Mouse (Mus musculus) C2C12 (cell line): ENCODE measurements around the gene Phb2. TPM values are rescaled to one million over a fixed set of nuclear protein-coding genes. Genes with fewer than 3 reads are reported as not detected.

Experiments used
- H3K27me3 ChIP-seq: one replicate; pipeline ENCODE4 v1.6.1; 2011; ENCODE audit not compliant: control insufficient read depth, insufficient read depth, insufficient read length
- H3K36me3 ChIP-seq: one replicate; pipeline ENCODE4 v1.6.1; 2011; ENCODE audit not compliant: control insufficient read depth, insufficient read depth
- H3K4me3 ChIP-seq: one replicate; pipeline ENCODE4 v1.5.1; 2011; ENCODE audit warnings: mild to moderate bottlenecking, control low read depth; ENCODE audit not compliant: poor library complexity, insufficient read depth, severe bottlenecking
- H3K79me2 ChIP-seq: one replicate; pipeline ENCODE4 v1.6.1; 2011; ENCODE audit not compliant: control insufficient read depth, insufficient read depth
- H3K79me3 ChIP-seq: one replicate; pipeline ENCODE4 v1.6.1; 2011; ENCODE audit warnings: low read depth, control low read depth
- H3ac ChIP-seq: one replicate; pipeline ENCODE3; 2011; ENCODE audit warnings: low read depth; ENCODE audit not compliant: control insufficient read depth, insufficient read length
- CEBPB ChIP-seq: IDR thresholded peaks from one replicate; pipeline ENCODE4 v1.6.1; 2011; ENCODE audit warnings: low read depth, mild to moderate bottlenecking, control low read depth, moderate library complexity
- CTCF ChIP-seq: IDR thresholded peaks from one replicate; pipeline ENCODE4 v1.5.1; 2011; ENCODE audit not compliant: control insufficient read depth, insufficient read depth, insufficient read length
- FOSL1 ChIP-seq: IDR thresholded peaks from one replicate; pipeline ENCODE4 v1.8.0; 2011; ENCODE audit warnings: mild to moderate bottlenecking, low read length; ENCODE audit not compliant: poor library complexity, insufficient read depth, severe bottlenecking
- MAX ChIP-seq: IDR thresholded peaks from one replicate; pipeline ENCODE4 v1.6.1; 2011; ENCODE audit warnings: mild to moderate bottlenecking, control low read depth
- MYOD1 ChIP-seq: IDR thresholded peaks from one replicate; pipeline ENCODE4 v1.6.1; 2011; ENCODE audit warnings: low read depth; ENCODE audit not compliant: control insufficient read depth, insufficient read length
- MYOG ChIP-seq: IDR thresholded peaks from one replicate; pipeline ENCODE4 v1.6.1; 2011; ENCODE audit not compliant: control insufficient read depth, insufficient read length; ENCODE audit errors: extremely low read depth
- USF1 ChIP-seq: IDR thresholded peaks from one replicate; pipeline ENCODE4 v1.6.1; 2011; ENCODE audit warnings: low read depth, mild to moderate bottlenecking, control low read depth, moderate library complexity
- polyA plus RNA-seq: library from polyadenylated mRNA; unstranded; fragments of >200 nt; fragmentation: generic; extraction: Trizol; gene quantifications from one replicate; pipeline ENCODE4 v1.2.1, GENCODE M21; 2012; ENCODE audit warnings: missing spikeins

The Phb2 gene
- polyA plus RNA-seq, 1 experiment = 456 TPM

- Histone ChIP-seq H3K79me3 (peaks cover 64% of the 10 kb centered on the region), H3K27me3 (no peaks in the 10 kb centered on the region), H3ac (no peak overlapping the region), H3K4me3 (no peak overlapping the region), H3K79me2 (peaks cover 82% of the 10 kb centered on the region), H3K36me3 (peaks cover 52% of the 10 kb centered on the region)
- TF ChIP-seq MYOG (no peak), MYOD1 (no peak), CTCF (no peak), USF1 (no peak), MAX (no peak), CEBPB (no peak)
Measured at GRCm38 (mm10) chr6:124753861-124754260, 41.7 kb downstream of the Phb2 start.

GRCm38 (mm10) chr6:124755306-124755705 lies 43.2 kb downstream of the Phb2 start:
- peaks cover 67% of the 10 kb centered on the region for H3K79me2 ChIP-seq
- TF ChIP-seq MAX (no peak), CEBPB (peak; percentile 71)
- no peaks in the 10 kb centered on the region for H3K27me3 ChIP-seq
- peak overlapping the region; percentile 95 for H3ac ChIP-seq
- peaks cover 39% of the 10 kb centered on the region for H3K36me3 ChIP-seq
- H3K4me3 ChIP-seq = peak overlapping the region; percentile 63
- peaks cover 56% of the 10 kb centered on the region for H3K79me3 ChIP-seq

GRCm38 (mm10) chr6:124755831-124756595 lies 43.9 kb downstream of the Phb2 start, which contains the start of the genes Gm45234 and Atn1:
Gene Gm45234 (minus strand): TSS chr6:124756021.
Gene Atn1 (minus strand): TSS chr6:124756524.
- Histone ChIP-seq H3K4me3 (peak within 1 kb of the TSS; percentile 63), H3K79me3 (peaks cover 49% of the 10 kb centered on the region), H3K36me3 (peaks cover 32% of the 10 kb centered on the region), H3K27me3 (no peaks in the 10 kb centered on the region), H3K79me2 (peaks cover 60% of the 10 kb centered on the region), H3ac (peak within 1 kb of the TSS; percentile 95)
- TF ChIP-seq FOSL1 (no peak), MAX (no peak), MYOG (no peak), MYOD1 (no peak), CEBPB (no peak), USF1 (no peak), CTCF (no peak)

- peak overlapping the region; percentile 95 for H3ac ChIP-seq
- TF ChIP-seq FOSL1 (no peak), USF1 (no peak), CEBPB (no peak), MYOG (no peak), MAX (no peak), MYOD1 (no peak)
- H3K79me2 ChIP-seq = peaks cover 52% of the 10 kb centered on the region
- H3K79me3 ChIP-seq = peaks cover 43% of the 10 kb centered on the region
- peak overlapping the region; percentile 63 for H3K4me3 ChIP-seq
- H3K36me3 ChIP-seq = peaks cover 25% of the 10 kb centered on the region
- H3K27me3 ChIP-seq = no peaks in the 10 kb centered on the region
Measured at GRCm38 (mm10) chr6:124756652-124757350, 44.7 kb downstream of the Phb2 start.

GRCm38 (mm10) chr6:124757351-124757880 lies 45.3 kb downstream of the Phb2 start:
- no peaks in the 10 kb centered on the region for H3K27me3 ChIP-seq
- H3K79me3 ChIP-seq = peaks cover 37% of the 10 kb centered on the region
- H3K4me3 ChIP-seq = peak overlapping the region; percentile 15
- H3ac ChIP-seq = peak overlapping the region; percentile 95
- H3K36me3 ChIP-seq = peaks cover 19% of the 10 kb centered on the region
- TF ChIP-seq CEBPB (no peak), MAX (no peak)
- peaks cover 46% of the 10 kb centered on the region for H3K79me2 ChIP-seq

GRCm38 (mm10) chr6:124757909-124758848 lies 46.0 kb downstream of the Phb2 start:
- no peaks in the 10 kb centered on the region for H3K27me3 ChIP-seq
- H3K36me3 ChIP-seq = peaks cover 11% of the 10 kb centered on the region
- H3ac ChIP-seq = peak overlapping the region; percentile 21
- peaks cover 29% of the 10 kb centered on the region for H3K79me3 ChIP-seq
- no peak for TF ChIP-seq MYOG
- no peak for TF ChIP-seq MAX
- no peak for TF ChIP-seq CTCF
- H3K79me2 ChIP-seq = peaks cover 38% of the 10 kb centered on the region
- H3K4me3 ChIP-seq = peak overlapping the region; percentile 15
